Mouse (Mus musculus) forebrain, embryonic 15.5 days (tissue): ENCODE results near the gene 4930415O20Rik. TPM values are rescaled to one million over a fixed set of nuclear protein-coding genes. Genes with fewer than 3 reads are reported as not detected.

ENCODE experiments used
- ATAC-seq: fragments of 200-750 bp; cut with Nextera tagmentation; replicated peaks from 2 replicates; pipeline ENCODE4 v1.8.0; 2017; ENCODE audit warnings: mild to moderate bottlenecking, moderate TSS enrichment, moderate library complexity
- H3K27ac ChIP-seq: fragments of 300-500 bp; sonication (generic); replicated peaks from 2 replicates; pipeline ENCODE4 v1.5.1; 2015; ENCODE audit warnings: mild to moderate bottlenecking, inconsistent platforms
- H3K27me3 ChIP-seq: fragments of 300-500 bp; sonication (generic); 2 replicates; pipeline ENCODE4 v1.6.1; 2015; ENCODE audit warnings: inconsistent platforms
- H3K36me3 ChIP-seq: fragments of 300-500 bp; sonication (generic); 2 replicates; pipeline ENCODE4 v1.6.1; 2015; ENCODE audit warnings: mild to moderate bottlenecking, inconsistent platforms
- H3K4me1 ChIP-seq: fragments of 300-500 bp; sonication (generic); 2 replicates; pipeline ENCODE4 v1.6.1; 2015; ENCODE audit warnings: inconsistent platforms
- H3K4me2 ChIP-seq: fragments of 300-500 bp; sonication (generic); replicated peaks from 2 replicates; pipeline ENCODE4 v1.6.1; 2015; ENCODE audit warnings: mild to moderate bottlenecking, inconsistent platforms
- H3K4me3 ChIP-seq: fragments of 300-500 bp; sonication (generic); 2 replicates; pipeline ENCODE4 v1.5.1; 2015; ENCODE audit warnings: mild to moderate bottlenecking, inconsistent platforms
- H3K9ac ChIP-seq: fragments of 300-500 bp; sonication (generic); replicated peaks from 2 replicates; pipeline ENCODE4 v1.6.1; 2015; ENCODE audit warnings: mild to moderate bottlenecking, inconsistent platforms
- H3K9me3 ChIP-seq: fragments of 300-500 bp; sonication (generic); 2 replicates; pipeline ENCODE4 v1.6.1; 2016; ENCODE audit warnings: inconsistent platforms
- WGBS: fragments of 180-500 bp; shearing (Covaris S2); methylation state at CpG from one replicate; pipeline ENCODE4 v1.1.7; 2015; ENCODE audit warnings: mixed read lengths; 5-methylcytosine and 5-hydroxymethylcytosine counted together
- polyA plus RNA-seq: library from polyadenylated mRNA; unstranded; fragments of >200 nt; fragmentation: Nextera tagmentation; extraction: Ambion mirVana; gene quantifications from 2 replicates; pipeline ENCODE4 v1.2.1, GENCODE M21; 2015

The 4930415O20Rik gene
- polyA plus RNA-seq, 1 experiment from 2014 or later, result 0.56 TPM

DNA sequence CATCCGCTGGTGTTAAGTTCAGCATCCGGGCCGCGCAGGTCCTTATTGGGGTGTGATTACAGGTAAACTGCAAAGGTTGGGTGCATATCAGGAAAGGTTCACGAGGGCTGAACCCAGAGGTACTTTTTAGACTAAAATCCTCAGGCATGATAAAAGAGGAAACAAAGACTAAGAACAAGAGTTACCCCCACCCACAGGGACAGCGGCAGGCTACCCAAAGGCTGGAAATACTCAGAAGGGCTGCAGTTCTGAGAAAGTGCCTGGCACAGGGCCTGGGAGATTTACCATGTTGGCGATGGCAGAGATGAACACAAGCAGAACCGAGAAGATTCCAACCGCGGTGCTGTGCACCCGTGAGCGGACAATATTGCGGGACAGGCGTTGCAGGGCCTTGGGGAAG, 25.8 kb downstream of the 4930415O20Rik start:
- 95% methylated on average over 14 of the region's 14 CpGs for WGBS
- ATAC-seq, result no peak
- Histone ChIP-seq H3K36me3 (peaks cover 89% of the 10 kb centered on the region), H3K4me2 (no peak overlapping the region), H3K27ac (no peak overlapping the region), H3K27me3 (no peaks in the 10 kb centered on the region), H3K4me3 (no peak overlapping the region), H3K9ac (no peak overlapping the region), H3K4me1 (no peaks in the 10 kb centered on the region), H3K9me3 (no peaks in the 10 kb centered on the region)

DNA sequence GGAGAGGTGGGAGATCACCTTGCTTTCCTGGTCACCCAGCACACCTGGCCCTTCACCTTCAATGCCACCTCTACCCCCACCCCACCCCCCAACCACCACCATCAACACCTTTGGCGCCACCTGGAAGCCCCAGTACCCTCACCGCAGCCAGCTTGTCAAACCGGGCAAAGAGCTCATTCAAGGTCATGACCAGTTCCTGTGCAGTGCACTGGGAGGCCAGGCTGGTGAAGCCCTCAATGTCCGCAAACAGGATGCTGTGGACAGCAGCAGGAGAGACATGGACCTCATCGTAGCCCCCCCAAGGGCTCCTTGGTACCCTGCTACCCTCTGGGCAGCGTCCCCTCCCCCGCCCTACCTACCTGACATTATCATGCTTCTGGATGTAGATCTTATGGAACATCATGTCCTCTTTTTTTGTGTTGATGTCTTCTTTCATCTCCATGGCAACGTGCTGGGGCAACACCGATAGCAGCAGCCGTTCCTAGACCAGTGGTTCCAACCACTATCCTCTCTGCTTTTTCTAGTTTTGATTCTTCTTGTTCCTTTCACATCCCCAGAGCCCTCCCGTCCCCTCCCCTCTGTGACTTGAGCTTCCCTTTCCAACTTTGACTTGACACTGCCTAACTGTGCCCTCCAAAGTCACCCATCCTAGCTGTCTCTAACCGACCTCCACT, 29.4 kb downstream of the 4930415O20Rik start:
- Histone ChIP-seq H3K36me3 (peaks cover 68% of the 10 kb centered on the region), H3K4me2 (no peak overlapping the region)
- WGBS, result 83% methylated on average over 12 of the region's 12 CpGs

DNA sequence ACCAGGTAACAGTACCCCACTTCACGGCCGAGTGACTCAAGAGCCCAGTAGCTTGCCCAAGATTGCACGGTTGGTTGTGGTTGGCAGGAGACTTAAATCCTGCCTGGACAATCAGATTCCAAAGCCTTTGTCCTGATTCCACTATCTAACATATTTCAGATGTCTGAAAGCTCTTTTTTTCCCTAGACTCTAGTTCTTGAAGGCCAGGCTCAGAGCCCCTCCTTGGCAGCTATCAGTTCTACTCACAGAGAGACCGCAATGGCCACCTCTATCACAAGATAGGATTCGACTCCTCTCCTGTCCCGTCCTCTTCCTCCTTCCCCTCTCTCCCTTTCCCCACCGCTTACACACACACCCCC, 31.0 kb downstream of the 4930415O20Rik start:
- H3K4me1 ChIP-seq, result peaks cover 22% of the 10 kb centered on the region
- H3K4me3 ChIP-seq, result no peak overlapping the region
- no peak overlapping the region for H3K27ac ChIP-seq
- H3K36me3 ChIP-seq, result peaks cover 52% of the 10 kb centered on the region
- no peaks in the 10 kb centered on the region for H3K9me3 ChIP-seq
- H3K9ac ChIP-seq, result 0 out of 2 replicates have a peak overlapping the region, but pooled peaks have one; percentile 28
- H3K27me3 ChIP-seq, result no peaks in the 10 kb centered on the region
- no peak for ATAC-seq
- 82% methylated on average over 7 of the region's 7 CpGs for WGBS
- no peak overlapping the region for H3K4me2 ChIP-seq

More for the DNA sequence above, 29.4 kb downstream of the 4930415O20Rik start:
- H3K4me3 ChIP-seq, result no peak overlapping the region
- H3K9me3 ChIP-seq, result no peaks in the 10 kb centered on the region
- no peaks in the 10 kb centered on the region for H3K27me3 ChIP-seq
- H3K4me1 ChIP-seq, result peaks cover 19% of the 10 kb centered on the region
- no peak for ATAC-seq
- no peak overlapping the region for H3K9ac ChIP-seq
- no peak overlapping the region for H3K27ac ChIP-seq

- Histone ChIP-seq H3K4me3 (no peak overlapping the region), H3K4me1 (peaks cover 27% of the 10 kb centered on the region), H3K27me3 (no peaks in the 10 kb centered on the region), H3K27ac (no peak overlapping the region), H3K4me2 (no peak overlapping the region), H3K36me3 (peaks cover 46% of the 10 kb centered on the region), H3K9ac (peak overlapping the region; percentile 28), H3K9me3 (no peaks in the 10 kb centered on the region)
- ATAC-seq, result no peak
- 74% methylated on average over 13 of the region's 13 CpGs for WGBS
Measured at GRCm38 (mm10) chr15:98602191-98602881, 31.5 kb downstream of the 4930415O20Rik start.

DNA sequence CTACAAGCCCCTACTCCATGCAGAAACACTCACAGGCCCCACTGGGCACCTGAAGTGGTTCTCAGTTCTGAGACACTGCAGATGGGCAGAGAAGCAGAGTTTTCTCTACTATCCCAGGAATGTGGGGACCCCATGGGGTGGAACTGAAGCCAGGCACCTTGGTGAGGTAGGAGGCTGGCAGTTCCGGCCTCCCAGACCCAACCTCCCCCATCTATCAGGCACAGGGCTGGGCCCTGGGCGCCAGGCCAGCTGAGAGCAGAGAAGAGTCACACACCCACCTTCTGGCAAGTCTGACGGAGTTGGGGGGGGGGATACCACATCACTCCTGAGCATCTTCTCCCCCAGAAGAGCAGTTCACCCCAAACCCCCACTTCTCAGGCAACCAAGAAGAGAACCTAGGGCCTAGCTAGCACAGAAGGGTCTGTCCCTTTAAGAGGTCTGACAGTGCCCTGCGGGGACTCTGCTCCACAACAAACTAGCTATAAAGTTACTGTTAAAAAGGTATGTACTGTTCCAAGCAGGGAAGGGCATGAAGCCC, 32.2 kb downstream of the 4930415O20Rik start:
- no peaks in the 10 kb centered on the region for H3K27me3 ChIP-seq
- H3K9me3 ChIP-seq, result no peaks in the 10 kb centered on the region
- no peak for ATAC-seq
- no peak overlapping the region for H3K27ac ChIP-seq
- H3K4me1 ChIP-seq, result peaks cover 34% of the 10 kb centered on the region
- H3K36me3 ChIP-seq, result peaks cover 40% of the 10 kb centered on the region
- H3K4me2 ChIP-seq, result no peak overlapping the region
- H3K4me3 ChIP-seq, result no peak overlapping the region
- 57% methylated on average over 4 of the region's 4 CpGs for WGBS
- no peak overlapping the region for H3K9ac ChIP-seq

DNA sequence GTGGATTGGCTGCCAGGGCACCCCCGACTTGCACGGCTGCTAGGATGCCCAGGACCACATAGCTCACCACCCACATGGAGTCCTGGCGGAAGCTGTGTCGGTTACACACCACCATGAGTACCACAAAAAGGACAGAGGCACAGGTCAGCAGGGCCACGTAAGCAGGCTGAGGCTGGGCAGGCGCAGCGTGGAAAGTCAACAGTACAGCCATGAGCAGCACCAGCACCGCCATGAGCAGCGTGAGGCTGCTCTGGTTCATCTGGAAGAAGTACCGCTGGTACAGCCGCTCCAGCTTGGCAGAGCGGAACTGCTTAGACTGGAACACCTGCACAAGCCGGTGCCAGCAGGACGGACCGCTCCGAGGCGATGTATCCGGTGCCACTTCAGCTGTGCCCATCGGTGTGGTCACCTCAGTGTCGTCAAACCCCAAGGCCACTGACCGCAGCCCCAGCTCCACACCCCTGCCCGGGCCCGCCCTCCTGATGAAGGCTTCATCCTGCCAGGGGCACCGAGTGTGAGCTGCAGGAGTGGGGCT, 33.3 kb downstream of the 4930415O20Rik start:
- WGBS, result 93% methylated on average over 24 of the region's 24 CpGs
- H3K4me1 ChIP-seq, result peaks cover 42% of the 10 kb centered on the region

DNA sequence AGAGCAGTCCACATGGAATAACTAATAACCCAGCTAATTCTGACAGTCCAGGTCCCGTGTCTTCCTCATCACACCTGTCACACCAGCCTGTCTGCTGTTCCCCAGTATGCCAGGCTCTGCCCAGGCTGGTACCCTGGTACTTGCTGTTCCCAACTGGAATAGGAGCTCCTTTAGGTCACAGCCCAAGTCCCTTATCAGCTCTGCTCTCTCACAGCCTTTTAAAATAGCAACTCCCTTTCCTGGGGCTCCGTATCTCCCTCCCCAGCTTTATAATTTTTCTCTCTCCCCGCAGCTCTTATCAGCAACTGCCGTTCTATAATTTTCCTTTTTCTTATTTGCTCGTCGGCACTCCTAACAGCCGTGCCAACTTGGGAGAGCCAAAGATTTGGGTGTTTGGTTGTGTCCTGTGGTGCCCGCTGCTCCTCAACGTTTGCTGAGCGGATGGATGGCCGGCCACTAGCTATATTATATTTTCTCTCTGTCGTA, 35.3 kb downstream of the 4930415O20Rik start:
- Histone ChIP-seq H3K9me3 (no peaks in the 10 kb centered on the region), H3K27ac (no peak overlapping the region), H3K27me3 (no peaks in the 10 kb centered on the region), H3K36me3 (peaks cover 16% of the 10 kb centered on the region; the same call in 1 of the 2 replicates), H3K9ac (no peak overlapping the region), H3K4me1 (peaks cover 47% of the 10 kb centered on the region), H3K4me3 (no peak overlapping the region), H3K4me2 (no peak overlapping the region)
- WGBS, result 89% methylated on average over 12 of the region's 12 CpGs
- no peak for ATAC-seq

More for the DNA sequence above, 33.3 kb downstream of the 4930415O20Rik start:
- no peak overlapping the region for H3K4me3 ChIP-seq
- H3K4me2 ChIP-seq, result no peak overlapping the region
- H3K9me3 ChIP-seq, result no peaks in the 10 kb centered on the region
- no peak overlapping the region; the same call in 1 of the 2 replicates for H3K9ac ChIP-seq
- no peak overlapping the region for H3K27ac ChIP-seq
- peaks cover 31% of the 10 kb centered on the region; the same call in 1 of the 2 replicates for H3K36me3 ChIP-seq
- no peaks in the 10 kb centered on the region for H3K27me3 ChIP-seq
- ATAC-seq, result no peak

GRCm38 (mm10) chr15:98606739-98607138, 35.9 kb downstream of the 4930415O20Rik start:
- 69% methylated on average over 9 of the region's 9 CpGs for WGBS
- ATAC-seq, result no peak
- peaks cover 12% of the 10 kb centered on the region; the same call in 1 of the 2 replicates for H3K36me3 ChIP-seq
- no peak overlapping the region for H3K27ac ChIP-seq
- H3K27me3 ChIP-seq, result no peaks in the 10 kb centered on the region
- no peak overlapping the region for H3K9ac ChIP-seq
- no peak overlapping the region for H3K4me2 ChIP-seq
- peaks cover 47% of the 10 kb centered on the region for H3K4me1 ChIP-seq
- no peak overlapping the region for H3K4me3 ChIP-seq
- H3K9me3 ChIP-seq, result no peaks in the 10 kb centered on the region

- 0 out of 2 replicates have a peak overlapping the region, but pooled peaks have one; percentile 31 for H3K27ac ChIP-seq
- no peaks in the 10 kb centered on the region for H3K27me3 ChIP-seq
- H3K9me3 ChIP-seq, result no peaks in the 10 kb centered on the region
- peaks cover 9% of the 10 kb centered on the region; the same call in 1 of the 2 replicates for H3K36me3 ChIP-seq
- H3K4me1 ChIP-seq, result peaks cover 39% of the 10 kb centered on the region
- ATAC-seq, result no peak
- peak overlapping the region; percentile 83; the same call in 1 of the 2 replicates for H3K4me3 ChIP-seq
- peak overlapping the region; percentile 90 for H3K4me2 ChIP-seq
- 30% methylated on average over 4 of the region's 4 CpGs for WGBS
- peak overlapping the region; percentile 92 for H3K9ac ChIP-seq
Measured at GRCm38 (mm10) chr15:98607557-98607956, 36.8 kb downstream of the 4930415O20Rik start.

- Histone ChIP-seq H3K4me1 (peaks cover 32% of the 10 kb centered on the region), H3K9me3 (no peaks in the 10 kb centered on the region), H3K9ac (peak overlapping the region; percentile 92), H3K36me3 (peaks cover 9% of the 10 kb centered on the region; the same call in 1 of the 2 replicates), H3K27me3 (no peaks in the 10 kb centered on the region), H3K4me2 (peak overlapping the region; percentile 90), H3K27ac (peak overlapping the region; percentile 79; the same call in 1 of the 2 replicates), H3K4me3 (peak overlapping the region; percentile 83)
- 9% methylated on average over 10 of the region's 10 CpGs for WGBS
- 0 out of 2 replicates have a peak, but pooled peaks have one; percentile 14 for ATAC-seq
Measured at GRCm38 (mm10) chr15:98608058-98608783, 37.4 kb downstream of the 4930415O20Rik start.

GRCm38 (mm10) chr15:98608784-98609250, 38.0 kb downstream of the 4930415O20Rik start:
- Histone ChIP-seq H3K36me3 (peaks cover 6% of the 10 kb centered on the region; the same call in 1 of the 2 replicates), H3K9ac (peak overlapping the region; percentile 92), H3K4me2 (peak overlapping the region; percentile 90), H3K27ac (peak overlapping the region; percentile 79), H3K4me3 (peak overlapping the region; percentile 83), H3K9me3 (no peaks in the 10 kb centered on the region), H3K4me1 (peaks cover 28% of the 10 kb centered on the region), H3K27me3 (no peaks in the 10 kb centered on the region)
- 0% methylated on average over 8 of the region's 26 CpGs for WGBS
- peak; percentile 38 for ATAC-seq
